Mouse (Mus musculus) gastrocnemius, postnatal 14 days (tissue): ENCODE data around the gene Myrfl. TPM values are rescaled to one million over a fixed set of nuclear protein-coding genes. Genes with fewer than 3 reads are reported as not detected.
A peak's percentile ranks its signal among the peaks of the same experiment; 100 is the strongest.

Experiments
- DNase-seq: peaks from one replicate; pipeline ENCODE4 v3.0.0; 2021; ENCODE audit warnings: mixed read lengths
- intact Hi-C: fragments of 180-260 bp; cut with DNase I; formaldehyde crosslinking; loops from one replicate; pipeline ENCODE4 v1.15.1; 2025; ENCODE audit warnings: low total_unique reads
- total RNA-seq, 2 experiments: library from RNA; stranded (reverse); gene quantifications; 2 replicates each; pipeline ENCODE4 v1.2.3; 2021

The Myrfl gene
- total RNA-seq, 2 experiments from 2014 or later: 0.11 to 0.39 TPM

DNA sequence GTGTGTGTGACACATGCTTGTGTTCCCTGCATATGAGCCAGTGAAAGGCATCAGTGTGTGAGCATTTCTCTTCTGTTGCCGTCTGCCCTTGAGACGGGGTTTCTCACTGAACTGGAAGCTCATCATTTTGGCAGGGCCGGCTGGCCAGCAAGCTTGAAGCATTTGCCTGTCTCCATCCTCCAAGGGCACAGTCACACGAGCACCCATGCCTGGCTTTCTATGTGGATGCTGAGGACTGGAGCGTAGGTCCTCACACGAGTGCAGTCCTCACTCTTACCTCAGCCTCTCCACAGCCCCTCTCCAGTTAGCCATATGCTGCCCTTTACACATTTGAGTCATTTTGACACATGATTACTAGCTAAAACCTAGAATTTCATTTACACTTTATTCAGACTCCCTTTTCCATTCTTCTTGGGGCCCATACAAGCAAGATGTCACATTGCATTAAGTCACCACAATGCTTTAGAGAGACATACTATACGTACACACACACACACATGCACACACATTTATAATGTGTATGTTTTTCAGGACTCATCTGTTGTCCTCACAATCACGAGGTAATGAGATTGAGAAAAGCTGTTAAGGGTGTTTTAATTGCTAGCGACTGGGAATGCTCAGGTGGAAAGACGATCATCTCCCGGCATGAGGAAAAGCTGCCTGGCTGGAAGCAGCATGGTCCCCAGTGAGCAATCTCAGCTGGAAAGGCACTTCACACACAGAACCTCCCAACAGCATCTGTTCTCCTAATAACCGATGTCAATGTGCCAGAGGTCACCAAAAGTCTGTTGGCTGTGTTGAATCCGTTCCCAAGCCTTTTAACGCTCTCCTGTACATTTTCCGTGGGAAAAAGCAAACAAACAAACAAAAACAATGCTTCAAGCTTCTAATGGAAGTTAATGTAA, 122.6 kb downstream of the Myrfl start:
- intact Hi-C loops: no loop called here
- peak; percentile 50 for DNase-seq

- intact Hi-C loops: no loop called here
- peak; percentile 48 for DNase-seq
These were observed 125.3 kb downstream of the Myrfl start for GRCm38 (mm10) chr10:116771215-116771935.

GRCm38 (mm10) chr10:116768642-116769041, 128.1 kb downstream of the Myrfl start:
- DNase-seq: no peak
- intact Hi-C loops: no loop called here

GRCm38 (mm10) chr10:116766525-116766924, 130.2 kb downstream of the Myrfl start:
- no peak for DNase-seq
- intact Hi-C loops: no loop called here

- no peak for DNase-seq
- intact Hi-C loops: no loop called here
These were observed 135.1 kb downstream of the Myrfl start for GRCm38 (mm10) chr10:116761476-116762068.

DNA sequence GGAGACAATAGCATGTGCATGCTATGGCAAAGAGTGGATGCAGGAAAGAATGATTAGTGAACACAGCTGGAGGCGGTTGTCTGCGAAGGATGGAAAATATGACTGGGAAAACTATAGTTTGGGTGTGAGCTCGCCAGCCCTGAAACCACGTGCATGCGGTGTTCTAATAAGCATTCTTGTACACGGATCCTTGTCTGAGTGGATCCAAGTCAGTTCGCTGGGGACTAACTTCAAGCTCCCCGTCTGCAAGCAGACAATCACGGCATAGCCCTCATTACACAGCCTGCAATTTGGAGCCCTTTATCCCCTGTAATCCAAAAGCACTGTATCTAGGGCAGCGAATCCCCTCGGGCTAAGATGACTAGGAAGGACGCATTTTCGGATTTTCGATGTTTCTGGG, 136.2 kb downstream of the Myrfl start:
- DNase-seq: no peak
- intact Hi-C loops: no loop called here

GRCm38 (mm10) chr10:116759816-116760215, 136.9 kb downstream of the Myrfl start:
- intact Hi-C loops: no loop called here
- DNase-seq: no peak

- intact Hi-C loops: no loop called here
- no peak for DNase-seq
These were observed 140.7 kb downstream of the Myrfl start for GRCm38 (mm10) chr10:116755881-116756581.

DNA sequence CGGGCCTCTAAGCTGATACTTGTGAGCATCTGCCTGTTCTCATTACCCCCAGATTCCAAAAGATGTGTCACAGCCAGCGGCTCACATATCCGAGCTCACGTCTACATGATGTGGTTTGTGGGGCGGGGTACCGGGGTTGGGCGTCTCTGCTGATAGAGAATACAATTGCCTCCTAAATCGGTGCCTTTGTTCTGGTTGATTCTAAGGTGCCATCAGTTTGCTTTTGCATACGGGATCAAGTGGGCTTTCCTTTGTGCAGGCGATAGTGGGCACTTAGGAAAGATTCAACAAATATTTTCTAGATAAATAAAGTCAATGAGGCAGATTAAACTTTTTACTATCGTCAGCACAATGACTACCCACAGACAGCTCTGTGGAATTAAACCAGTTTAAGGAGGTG, 141.8 kb downstream of the Myrfl start:
- intact Hi-C loops: no loop called here
- DNase-seq: no peak

- intact Hi-C loops: no loop called here
These were observed 145.8 kb downstream of the Myrfl start for GRCm38 (mm10) chr10:116750895-116751294.

DNA sequence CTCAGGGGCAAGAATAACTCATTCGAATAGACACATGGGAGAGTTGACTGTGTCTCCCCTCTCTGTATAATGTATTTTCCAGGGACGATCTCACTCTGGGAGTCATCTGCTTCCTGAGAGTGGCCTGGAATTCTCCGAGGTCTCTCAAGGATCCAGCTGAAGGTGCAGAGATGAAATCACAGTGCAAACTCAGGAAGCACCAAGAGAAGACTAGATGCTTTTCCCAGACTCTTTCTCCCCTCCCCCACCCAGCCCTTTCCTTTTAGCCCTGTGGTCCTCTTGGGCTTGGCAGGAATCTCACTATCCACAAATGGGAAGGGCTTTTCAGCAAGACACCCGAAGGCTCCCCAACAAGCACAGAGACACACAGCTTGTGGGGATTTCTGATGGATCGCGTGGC, 146.7 kb downstream of the Myrfl start:
- intact Hi-C loops: no loop called here
- DNase-seq: no peak

More at GRCm38 (mm10) chr10:116750895-116751294, 145.8 kb downstream of the Myrfl start:
- no peak for DNase-seq

GRCm38 (mm10) chr10:116748681-116749080, 148.0 kb downstream of the Myrfl start:
- DNase-seq: no peak
- intact Hi-C loops: no loop called here

DNA sequence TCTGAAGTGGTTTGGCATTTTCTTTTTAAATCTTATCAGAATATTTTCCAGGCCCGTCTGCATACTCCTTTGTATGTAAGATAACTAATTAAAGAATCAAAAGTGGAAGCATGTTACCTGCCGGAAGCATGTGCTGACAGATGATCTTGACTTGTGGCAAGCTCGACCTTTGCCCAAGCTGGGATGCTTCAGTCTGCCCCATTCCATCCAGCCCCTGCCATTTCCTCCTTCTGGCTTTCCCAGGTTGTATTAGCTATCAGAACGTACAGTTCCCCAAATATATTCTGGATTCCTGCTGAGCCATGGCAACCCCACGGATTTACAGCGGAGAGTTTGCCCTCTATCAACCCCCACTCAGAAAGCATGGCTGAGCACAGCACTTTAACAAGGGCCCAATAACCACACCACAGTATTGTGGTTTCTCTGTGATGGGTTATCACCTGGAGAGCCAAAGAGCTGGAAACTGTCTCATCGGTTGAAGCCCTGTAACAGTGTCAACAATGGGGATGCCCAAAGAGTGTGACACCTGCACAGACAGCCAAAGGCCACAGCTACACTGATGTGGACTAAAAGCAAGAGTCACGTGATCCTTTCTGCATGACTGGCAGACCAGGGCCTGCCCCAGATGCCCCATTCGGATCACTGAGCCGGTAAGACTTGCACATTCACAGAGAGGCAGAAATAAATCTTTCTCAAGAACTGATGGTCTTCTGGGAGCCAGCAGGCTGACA, 150.3 kb downstream of the Myrfl start:
- intact Hi-C loops: no loop called here
- no peak for DNase-seq

DNA sequence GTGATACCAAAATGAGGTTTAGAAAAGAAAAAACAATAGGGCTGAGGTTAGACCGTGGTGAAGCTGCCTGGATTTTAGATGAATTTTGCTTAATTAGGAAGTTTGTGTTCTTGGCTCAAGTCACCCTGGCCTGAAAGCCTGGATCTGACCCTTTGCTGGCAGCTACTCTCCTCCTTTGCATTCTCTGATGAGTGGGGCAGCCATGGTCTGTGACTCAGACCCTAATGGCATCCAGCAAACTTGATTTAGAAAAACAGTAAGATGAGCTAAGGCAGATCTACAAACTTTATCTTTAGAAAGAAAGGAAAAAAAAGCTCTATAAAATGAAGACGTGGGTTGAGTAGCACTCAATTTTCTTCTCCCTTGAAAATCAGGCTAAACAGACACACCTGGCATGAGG, 154.0 kb downstream of the Myrfl start:
- intact Hi-C loops: no loop called here
- no peak for DNase-seq

DNA sequence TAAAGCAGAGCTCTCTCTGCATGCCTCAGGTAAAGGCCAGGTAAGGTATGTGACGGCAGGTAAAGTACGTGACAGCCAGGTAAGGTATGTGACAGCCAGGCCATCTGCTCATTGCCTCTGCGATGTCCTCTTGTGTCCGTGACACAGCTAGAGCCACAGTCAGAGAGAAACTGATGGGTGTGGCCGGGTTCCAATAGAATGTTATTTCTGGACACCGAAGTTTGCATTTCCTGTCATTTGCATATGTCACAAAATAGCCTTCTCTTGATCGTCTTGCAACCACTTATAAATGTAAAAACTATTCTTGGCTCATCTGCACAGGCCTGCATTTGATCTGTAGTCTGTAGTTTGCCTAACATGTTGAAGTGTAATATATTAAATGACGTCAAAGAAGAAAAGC, 154.5 kb downstream of the Myrfl start:
- DNase-seq: no peak
- intact Hi-C loops: no loop called here

DNA sequence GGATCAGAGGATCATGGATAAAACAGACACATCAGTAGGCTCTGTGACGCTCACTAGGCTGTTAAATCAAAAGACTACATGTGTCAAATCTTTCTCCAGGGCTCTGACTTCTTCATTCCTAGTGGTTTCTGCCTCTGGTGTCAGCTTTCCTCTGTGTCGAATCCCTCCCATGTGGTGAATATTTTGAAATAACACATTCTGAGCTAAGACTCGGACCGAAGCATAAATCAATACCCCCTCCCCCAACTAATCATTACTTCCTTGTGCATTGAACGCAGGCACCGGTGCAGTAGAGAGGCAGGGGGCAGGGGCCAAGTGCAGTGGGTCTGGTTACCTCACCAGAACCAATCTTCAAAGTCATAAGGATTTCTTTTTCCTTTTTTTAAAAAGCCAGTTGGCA, 155.4 kb downstream of the Myrfl start:
- intact Hi-C loops: no loop called here
- DNase-seq: no peak

DNA sequence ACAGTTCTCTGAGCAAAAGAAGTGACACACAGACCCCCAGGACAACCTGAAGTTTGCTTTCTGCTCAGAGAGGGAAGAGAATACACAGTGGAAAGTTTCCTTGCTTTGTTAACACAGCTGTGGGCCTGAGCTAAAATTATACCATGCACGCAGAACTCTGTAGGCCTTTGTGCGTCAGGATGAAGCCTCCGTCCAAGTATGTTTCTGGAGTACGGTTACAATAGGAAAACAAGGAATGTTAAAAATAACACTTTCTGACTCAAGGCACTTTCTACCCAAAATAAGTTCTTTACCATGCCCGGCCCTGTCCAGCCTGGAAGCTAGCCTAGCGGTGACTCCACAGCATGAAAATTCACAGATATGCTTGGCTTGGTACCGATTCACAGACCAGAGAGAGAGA, 156.6 kb downstream of the Myrfl start:
- intact Hi-C loops: no loop called here
- no peak for DNase-seq

DNA sequence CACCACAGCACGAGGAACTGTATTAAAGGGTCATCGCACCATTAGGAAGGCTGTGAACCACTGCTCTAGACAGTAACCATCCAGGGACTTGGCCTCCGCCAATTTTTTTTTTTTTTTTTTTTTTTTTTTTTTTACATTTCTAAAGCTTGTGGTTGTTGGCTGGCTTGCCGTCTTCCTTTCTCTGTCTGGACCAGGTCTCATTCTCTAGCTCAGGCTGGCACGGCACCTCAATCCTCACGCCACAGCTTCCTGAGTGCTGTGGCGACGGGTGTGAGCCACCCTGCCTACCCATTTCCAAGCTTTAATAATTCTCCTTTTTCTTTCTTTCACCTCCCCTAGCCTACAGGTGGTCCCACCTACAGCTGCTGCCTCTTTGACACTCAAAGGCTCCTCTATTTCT, 158.2 kb downstream of the Myrfl start:
- no peak for DNase-seq
- intact Hi-C loops: no loop called here

DNA sequence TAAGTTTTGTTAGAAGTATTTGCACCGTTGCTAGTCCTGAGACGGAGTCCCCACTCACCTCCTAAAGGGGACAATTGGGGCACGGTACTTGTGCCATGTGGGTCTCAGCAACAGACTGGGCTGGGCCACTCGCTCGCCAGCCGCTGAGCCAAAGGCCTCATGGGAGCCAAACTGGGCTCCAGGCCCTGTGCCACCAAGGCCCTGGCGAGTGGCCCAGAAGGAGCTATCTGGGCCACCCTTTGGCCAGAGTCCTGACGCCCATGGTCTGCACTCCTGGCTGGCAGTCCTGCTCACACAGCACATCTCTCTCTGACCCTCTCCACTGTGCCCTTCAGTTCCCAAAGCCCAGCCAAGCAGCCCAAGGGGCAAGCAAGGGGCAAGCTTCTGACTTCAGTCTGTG, 161.1 kb downstream of the Myrfl start:
- peak; percentile 63 for DNase-seq
- intact Hi-C loops: no loop called here
